Mouse (Mus musculus) kidney, adult 2 months (tissue): ENCODE data around the gene Cpe. TPM values are rescaled to one million over a fixed set of nuclear protein-coding genes. Genes with fewer than 3 reads are reported as not detected.

Experiments used
- DNase-seq: peaks from one replicate; pipeline ENCODE4 v3.0.0; 2021
- H3K27ac ChIP-seq: fragments of 200-500 bp; 2 replicates; pipeline ENCODE4 v1.5.1; 2012; ENCODE audit warnings: low read depth, low read length, control low read depth, inconsistent platforms; ENCODE audit not compliant: insufficient read depth
- H3K27me3 ChIP-seq: fragments of 200-500 bp; replicated peaks from 2 replicates; pipeline ENCODE4 v1.6.1; 2012; ENCODE audit warnings: mild to moderate bottlenecking, moderate library complexity, low read length, inconsistent platforms; ENCODE audit not compliant: control insufficient read depth, insufficient read depth
- H3K36me3 ChIP-seq: fragments of 200-500 bp; 2 replicates; pipeline ENCODE4 v1.6.1; 2012; ENCODE audit warnings: mild to moderate bottlenecking, moderate library complexity, low read length, inconsistent platforms; ENCODE audit not compliant: control insufficient read depth, insufficient read depth
- H3K4me1 ChIP-seq: fragments of 200-500 bp; 2 replicates; pipeline ENCODE4 v1.6.1; 2011; ENCODE audit warnings: low read length; ENCODE audit not compliant: control insufficient read depth, insufficient read depth
- H3K4me3 ChIP-seq: fragments of 200-500 bp; 2 replicates; pipeline ENCODE4 v1.5.1; 2011; ENCODE audit warnings: mild to moderate bottlenecking, low read depth, low read length, control low read depth; ENCODE audit not compliant: insufficient read depth
- CTCF ChIP-seq: fragments of 200-500 bp; conservative IDR thresholded peaks from 2 replicates; pipeline ENCODE4 v1.5.1; 2011; ENCODE audit warnings: low read depth, mild to moderate bottlenecking, control low read depth, low read length, moderate library complexity, mixed read lengths; ENCODE audit not compliant: insufficient read depth, insufficient read length
- POLR2A ChIP-seq: fragments of 200-500 bp; IDR thresholded peaks from one replicate; pipeline ENCODE4 v1.6.1; 2011; ENCODE audit warnings: low read depth, low read length, control low read depth
- WGBS: fragments of 180-500 bp; shearing (Covaris S2); methylation state at CpG from one replicate; pipeline ENCODE4 v1.1.7; 2018; 5-methylcytosine and 5-hydroxymethylcytosine counted together
- polyA plus RNA-seq: library from polyadenylated mRNA; depleted of rRNA; stranded (reverse); fragments of >200 nt; gene quantifications from 2 replicates; pipeline ENCODE4 v1.2.3, GENCODE M21; 2012

Gene Cpe
- polyA plus RNA-seq, 1 experiment = 15.8 TPM

DNA sequence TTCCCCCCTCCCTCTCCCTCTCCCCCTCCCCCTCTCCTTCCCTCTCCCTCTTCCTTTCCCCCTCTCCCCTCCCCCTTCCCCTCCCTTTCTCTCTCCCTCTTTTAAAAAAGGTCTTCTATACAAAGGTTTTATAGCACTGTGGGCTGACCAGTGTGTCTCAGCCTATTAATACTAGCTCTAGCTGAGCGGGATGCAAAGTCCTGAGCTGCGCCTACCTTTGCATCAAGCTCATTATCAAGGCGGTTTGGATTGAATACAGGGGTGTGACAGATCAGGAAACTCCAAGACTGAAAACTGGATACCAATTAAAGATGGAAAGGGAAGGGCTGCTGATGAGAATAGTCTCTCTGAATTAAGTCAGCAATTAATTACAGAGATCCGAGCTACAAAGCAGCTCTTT lies 94.6 kb downstream of the Cpe start:
- TF ChIP-seq CTCF (no peak), POLR2A (no peak)
- H3K4me1 ChIP-seq = no peaks in the 10 kb centered on the region
- no peak for DNase-seq
- WGBS = 72% methylated on average over 4 of the region's 4 CpGs
- H3K27ac ChIP-seq = no peak overlapping the region
- no peaks in the 10 kb centered on the region for H3K36me3 ChIP-seq
- no peak overlapping the region for H3K4me3 ChIP-seq
- no peaks in the 10 kb centered on the region for H3K27me3 ChIP-seq

DNA sequence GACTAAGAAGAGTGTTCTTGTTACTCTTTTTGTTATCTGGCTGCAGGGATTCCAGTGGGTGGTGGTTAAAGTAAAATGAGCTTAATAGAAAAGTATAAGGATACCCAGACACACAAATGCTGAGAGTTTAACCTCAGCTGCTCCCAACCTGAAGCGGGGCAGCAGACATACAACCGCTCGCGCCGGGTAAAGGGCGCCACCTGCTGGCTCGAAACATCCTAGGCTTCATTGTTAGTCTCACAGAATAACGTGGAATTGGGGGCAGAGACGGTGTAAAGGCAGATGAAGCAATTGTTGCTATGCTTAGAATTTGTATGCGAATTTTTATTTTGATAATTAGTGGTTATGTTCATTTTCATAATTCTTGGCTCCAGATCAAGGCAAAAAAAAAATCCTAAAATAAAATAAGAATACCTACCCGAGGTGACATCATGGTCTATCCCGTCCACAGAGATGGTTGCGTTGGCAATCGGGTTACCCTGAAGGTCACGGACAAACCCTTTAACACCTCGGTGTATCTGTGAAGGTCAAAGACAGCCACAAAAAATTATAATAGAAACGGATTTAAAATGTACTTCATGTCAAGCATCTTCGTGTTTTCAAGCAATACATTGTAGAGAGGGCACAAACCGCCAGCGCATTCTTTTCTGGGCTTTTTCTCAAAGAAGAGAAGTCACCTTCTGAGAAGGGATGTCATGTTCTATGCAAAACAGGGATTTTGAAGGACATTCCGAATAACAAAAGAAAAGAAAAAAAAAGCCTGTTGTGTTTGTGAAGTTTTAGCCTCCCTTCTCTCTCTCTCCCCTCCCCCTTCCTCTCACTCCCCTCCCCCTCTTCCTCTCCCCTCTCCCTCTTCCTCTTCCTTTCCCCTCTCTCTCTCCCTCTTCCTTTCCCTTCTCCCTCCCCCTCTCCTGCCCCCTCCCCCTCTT lies 95.5 kb downstream of the Cpe start:
- Histone ChIP-seq H3K27me3 (no peaks in the 10 kb centered on the region), H3K27ac (no peak overlapping the region), H3K36me3 (no peaks in the 10 kb centered on the region), H3K4me1 (no peaks in the 10 kb centered on the region), H3K4me3 (no peak overlapping the region)
- TF ChIP-seq CTCF (peak; percentile 77), POLR2A (no peak)
- 42% methylated on average over 21 of the region's 21 CpGs for WGBS
- peak; percentile 68 for DNase-seq

DNA sequence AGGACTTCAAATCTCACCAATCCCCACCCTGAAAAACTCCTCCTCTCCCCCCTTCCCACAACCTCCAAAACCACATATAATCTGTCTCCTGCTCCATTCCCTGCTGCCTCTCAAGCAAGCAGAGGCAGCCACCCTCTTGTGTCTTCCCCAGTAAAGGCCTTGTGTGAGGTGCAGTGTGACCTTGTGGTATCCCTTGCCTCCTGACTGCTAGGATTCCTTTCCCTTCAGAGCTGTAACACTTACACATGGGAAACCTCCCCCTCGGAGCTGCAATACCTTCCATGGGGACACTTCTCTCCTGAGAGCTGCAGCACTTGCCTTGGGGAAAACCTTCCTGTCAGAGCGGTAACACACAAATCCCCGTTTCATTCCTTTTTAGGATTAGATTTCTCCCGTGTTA lies 96.5 kb downstream of the Cpe start:
- 63% methylated on average over 4 of the region's 4 CpGs for WGBS
- H3K36me3 ChIP-seq = no peaks in the 10 kb centered on the region
- no peak overlapping the region for H3K4me3 ChIP-seq
- no peak overlapping the region for H3K27ac ChIP-seq
- no peaks in the 10 kb centered on the region for H3K27me3 ChIP-seq
- TF ChIP-seq CTCF (no peak), POLR2A (no peak)
- DNase-seq = no peak
- H3K4me1 ChIP-seq = no peaks in the 10 kb centered on the region

DNA sequence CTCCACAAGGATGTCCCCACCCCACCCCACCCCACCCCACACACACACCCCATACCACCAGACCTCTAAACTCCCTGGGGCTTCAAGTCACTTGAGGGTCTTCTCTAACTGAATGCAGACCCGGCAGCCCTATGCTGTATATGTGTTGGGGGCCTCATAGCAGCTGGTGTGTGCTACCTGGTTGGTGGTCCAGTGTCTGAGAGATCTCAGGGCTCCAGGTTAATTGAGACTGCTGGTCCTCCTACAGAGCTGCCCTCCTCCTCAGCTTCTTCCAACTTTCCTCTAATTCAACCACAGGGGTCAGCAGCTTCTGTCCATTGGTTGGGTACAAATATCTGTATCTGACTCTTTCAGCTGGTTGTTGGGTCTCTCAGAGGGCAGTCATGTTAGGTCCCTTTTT lies 102.4 kb downstream of the Cpe start:
- no peaks in the 10 kb centered on the region for H3K36me3 ChIP-seq
- DNase-seq = no peak
- H3K27ac ChIP-seq = no peak overlapping the region
- TF ChIP-seq CTCF = no peak
- TF ChIP-seq POLR2A = no peak
- WGBS = 96% methylated on average over 1 of the region's 1 CpGs
- no peaks in the 10 kb centered on the region for H3K4me1 ChIP-seq
- no peak overlapping the region for H3K4me3 ChIP-seq
- no peaks in the 10 kb centered on the region for H3K27me3 ChIP-seq

DNA sequence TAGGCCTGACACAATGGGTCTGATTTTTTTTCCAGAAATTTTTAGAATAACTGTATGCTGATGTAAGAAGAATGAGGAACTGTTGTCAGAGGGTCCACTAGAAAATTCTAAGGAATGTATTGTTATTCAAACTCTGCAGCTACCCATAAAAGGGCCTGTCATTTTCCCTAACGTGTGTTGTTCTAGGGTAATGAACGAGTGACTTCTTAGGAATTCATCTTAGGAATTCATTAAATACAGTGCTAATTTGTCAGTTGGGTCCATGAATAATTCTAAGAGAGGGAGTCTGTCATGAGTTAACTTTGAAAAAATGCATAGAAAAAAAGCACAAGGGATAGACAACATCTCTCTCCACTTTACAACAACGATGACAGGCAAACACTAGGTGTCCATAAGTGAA lies 110.0 kb downstream of the Cpe start:
- WGBS = 51% methylated on average over 3 of the region's 3 CpGs
- no peak for DNase-seq
- no peaks in the 10 kb centered on the region for H3K36me3 ChIP-seq
- H3K27ac ChIP-seq = no peak overlapping the region
- no peaks in the 10 kb centered on the region; the same call in 1 of the 2 replicates for H3K27me3 ChIP-seq
- H3K4me1 ChIP-seq = no peaks in the 10 kb centered on the region
- H3K4me3 ChIP-seq = no peak overlapping the region
- no peak for TF ChIP-seq POLR2A
- no peak for TF ChIP-seq CTCF

DNA sequence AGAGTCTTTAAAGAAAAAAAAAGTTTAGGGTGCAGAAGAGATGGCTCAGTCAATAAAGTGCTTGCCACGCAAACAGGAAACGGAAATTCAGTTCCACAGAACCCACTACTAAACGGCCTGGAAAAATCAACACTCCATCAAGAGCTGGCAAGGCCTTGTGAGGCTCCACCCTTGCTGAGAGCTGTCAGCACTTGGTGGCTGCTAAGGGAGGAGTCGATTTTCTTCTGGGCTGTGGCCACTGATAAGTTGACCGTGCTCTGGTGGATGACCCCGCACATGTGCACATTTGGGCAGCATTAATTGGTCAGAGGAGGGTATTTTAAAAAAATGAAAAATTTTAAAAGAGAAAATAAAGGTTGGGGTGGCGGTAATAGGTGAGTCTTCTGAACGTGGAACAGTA lies 114.6 kb downstream of the Cpe start:
- Histone ChIP-seq H3K36me3 (no peaks in the 10 kb centered on the region), H3K4me1 (no peaks in the 10 kb centered on the region), H3K27ac (no peak overlapping the region), H3K27me3 (no peaks in the 10 kb centered on the region; the same call in 1 of the 2 replicates), H3K4me3 (no peak overlapping the region)
- TF ChIP-seq CTCF (no peak), POLR2A (no peak)
- 69% methylated on average over 8 of the region's 8 CpGs for WGBS
- no peak for DNase-seq

GRCm38 (mm10) chr8:64575001-64575400 lies 117.9 kb downstream of the Cpe start:
- H3K4me3 ChIP-seq = no peak overlapping the region
- no peaks in the 10 kb centered on the region for H3K27me3 ChIP-seq
- DNase-seq = no peak
- H3K4me1 ChIP-seq = no peaks in the 10 kb centered on the region
- H3K27ac ChIP-seq = no peak overlapping the region
- no peak for TF ChIP-seq CTCF
- no peak for TF ChIP-seq POLR2A
- H3K36me3 ChIP-seq = no peaks in the 10 kb centered on the region
- WGBS = 72% methylated on average over 9 of the region's 9 CpGs
